Mouse (Mus musculus) embryonic facial prominence, embryonic 15.5 days (tissue): ENCODE measurements at regions not wholly inside any gene's neighbourhood (a gene's known extent, or its start where the extent isn't known, plus 50 kb on each side); places are given as distances from the start of the nearest gene placed in this dataset.

Experiments used
- ATAC-seq: fragments of 200-750 bp; cut with Nextera tagmentation; 2 replicates; pipeline ENCODE4 v1.8.0; 2017; ENCODE audit warnings: low read depth, moderate TSS enrichment; ENCODE audit not compliant: insufficient number of reproducible peaks, low FRiP score, low TSS enrichment
- H3K27ac ChIP-seq: fragments of 300-500 bp; sonication (generic); replicated peaks from 2 replicates; pipeline ENCODE4 v1.5.1; 2015; ENCODE audit warnings: mild to moderate bottlenecking, inconsistent platforms
- H3K27me3 ChIP-seq: fragments of 300-500 bp; sonication (generic); 2 replicates; pipeline ENCODE4 v1.6.1; 2015; ENCODE audit warnings: inconsistent platforms
- H3K36me3 ChIP-seq: fragments of 300-500 bp; sonication (generic); 2 replicates; pipeline ENCODE4 v1.6.1; 2015; ENCODE audit warnings: mild to moderate bottlenecking, inconsistent platforms
- H3K4me1 ChIP-seq: fragments of 300-500 bp; sonication (generic); 2 replicates; pipeline ENCODE4 v1.6.1; 2015; ENCODE audit warnings: inconsistent platforms
- H3K4me2 ChIP-seq: fragments of 300-500 bp; sonication (generic); replicated peaks from 2 replicates; pipeline ENCODE4 v1.6.1; 2015; ENCODE audit warnings: mild to moderate bottlenecking, inconsistent platforms
- H3K4me3 ChIP-seq: fragments of 300-500 bp; sonication (generic); replicated peaks from 2 replicates; pipeline ENCODE4 v1.5.1; 2015; ENCODE audit warnings: mild to moderate bottlenecking, inconsistent platforms
- H3K9ac ChIP-seq: fragments of 300-500 bp; sonication (generic); 2 replicates; pipeline ENCODE4 v1.6.1; 2015; ENCODE audit warnings: inconsistent platforms
- H3K9me3 ChIP-seq: fragments of 300-500 bp; sonication (generic); replicated peaks from 2 replicates; pipeline ENCODE4 v1.6.1; 2016; ENCODE audit warnings: inconsistent platforms
- WGBS: fragments of 180-500 bp; shearing (Covaris S2); methylation state at CpG from one replicate; pipeline ENCODE4 v1.1.7; 2015; 5-methylcytosine and 5-hydroxymethylcytosine counted together

- H3K27ac ChIP-seq, result no peak overlapping the region
- no peak overlapping the region for H3K4me2 ChIP-seq
- no peaks in the 10 kb centered on the region for H3K27me3 ChIP-seq
- H3K4me3 ChIP-seq, result no peak overlapping the region
- no peaks in the 10 kb centered on the region for H3K4me1 ChIP-seq
- H3K36me3 ChIP-seq, result no peaks in the 10 kb centered on the region
- H3K9me3 ChIP-seq, result no peaks in the 10 kb centered on the region
- no peak overlapping the region for H3K9ac ChIP-seq
- whole genome bisulfite sequencing, result 56% methylated on average over 3 of the region's 3 CpGs
- ATAC-seq, result no peak
Measured at GRCm38 (mm10) chr1:80131354-80131753, 86.9 kb downstream of the Fam124b start.

GRCm38 (mm10) chr1:80123966-80124365 lies 94.3 kb downstream of the Fam124b start:
- Histone ChIP-seq H3K4me2 (no peak overlapping the region), H3K27me3 (no peaks in the 10 kb centered on the region), H3K27ac (no peak overlapping the region), H3K4me3 (no peak overlapping the region), H3K9ac (no peak overlapping the region), H3K4me1 (no peaks in the 10 kb centered on the region), H3K36me3 (no peaks in the 10 kb centered on the region), H3K9me3 (no peaks in the 10 kb centered on the region)
- ATAC-seq, result no peak
- 70% methylated on average over 2 of the region's 2 CpGs for WGBS

- Histone ChIP-seq H3K27me3 (no peaks in the 10 kb centered on the region), H3K4me2 (no peak overlapping the region), H3K36me3 (no peaks in the 10 kb centered on the region), H3K4me3 (no peak overlapping the region), H3K9me3 (no peaks in the 10 kb centered on the region), H3K27ac (no peak overlapping the region), H3K4me1 (no peaks in the 10 kb centered on the region), H3K9ac (no peak overlapping the region)
- WGBS, result 72% methylated on average over 2 of the region's 2 CpGs
- ATAC-seq, result no peak
Measured at GRCm38 (mm10) chr1:80115913-80116312, 102.4 kb downstream of the Fam124b start.

- H3K9me3 ChIP-seq, result no peaks in the 10 kb centered on the region
- no peak for ATAC-seq
- WGBS, result 77% methylated on average over 2 of the region's 2 CpGs
- H3K4me1 ChIP-seq, result no peaks in the 10 kb centered on the region
- H3K4me3 ChIP-seq, result no peak overlapping the region
- H3K27me3 ChIP-seq, result no peaks in the 10 kb centered on the region
- H3K27ac ChIP-seq, result no peak overlapping the region
- H3K4me2 ChIP-seq, result no peak overlapping the region
- H3K36me3 ChIP-seq, result no peaks in the 10 kb centered on the region
- H3K9ac ChIP-seq, result no peak overlapping the region
Measured at GRCm38 (mm10) chr1:80107747-80108476, 110.4 kb downstream of the Fam124b start.

GRCm38 (mm10) chr1:80106269-80106668 lies 112.0 kb downstream of the Fam124b start:
- no peaks in the 10 kb centered on the region for H3K36me3 ChIP-seq
- no peak overlapping the region for H3K9ac ChIP-seq
- WGBS, result 51% methylated on average over 2 of the region's 2 CpGs
- ATAC-seq, result no peak
- no peaks in the 10 kb centered on the region for H3K4me1 ChIP-seq
- no peak overlapping the region for H3K27ac ChIP-seq
- H3K9me3 ChIP-seq, result no peaks in the 10 kb centered on the region
- no peak overlapping the region for H3K4me3 ChIP-seq
- no peaks in the 10 kb centered on the region for H3K27me3 ChIP-seq
- H3K4me2 ChIP-seq, result no peak overlapping the region

GRCm38 (mm10) chr1:80098266-80098665 lies 120.0 kb downstream of the Fam124b start:
- Histone ChIP-seq H3K4me3 (no peak overlapping the region), H3K27me3 (no peaks in the 10 kb centered on the region), H3K27ac (no peak overlapping the region), H3K36me3 (no peaks in the 10 kb centered on the region), H3K4me2 (no peak overlapping the region), H3K9ac (no peak overlapping the region), H3K4me1 (no peaks in the 10 kb centered on the region), H3K9me3 (no peaks in the 10 kb centered on the region)
- 91% methylated on average over 1 of the region's 1 CpGs for WGBS
- no peak for ATAC-seq

- Histone ChIP-seq H3K36me3 (no peaks in the 10 kb centered on the region), H3K27ac (no peak overlapping the region), H3K27me3 (no peaks in the 10 kb centered on the region), H3K9me3 (no peaks in the 10 kb centered on the region), H3K4me2 (no peak overlapping the region), H3K4me3 (no peak overlapping the region), H3K9ac (no peak overlapping the region), H3K4me1 (no peaks in the 10 kb centered on the region)
- ATAC-seq, result no peak
- WGBS, result 78% methylated on average over 2 of the region's 2 CpGs
Measured at GRCm38 (mm10) chr1:80091800-80092199, 126.5 kb downstream of the Fam124b start.

- Histone ChIP-seq H3K36me3 (no peaks in the 10 kb centered on the region), H3K27ac (no peak overlapping the region), H3K9ac (no peak overlapping the region), H3K4me2 (no peak overlapping the region), H3K4me3 (no peak overlapping the region), H3K9me3 (no peaks in the 10 kb centered on the region), H3K27me3 (no peaks in the 10 kb centered on the region), H3K4me1 (no peaks in the 10 kb centered on the region)
- no peak for ATAC-seq
- whole genome bisulfite sequencing, result 61% methylated on average over 8 of the region's 8 CpGs
Measured at GRCm38 (mm10) chr1:80091350-80091749, 126.9 kb downstream of the Fam124b start.

GRCm38 (mm10) chr1:80088651-80089050 lies 129.6 kb downstream of the Fam124b start:
- Histone ChIP-seq H3K27me3 (no peaks in the 10 kb centered on the region), H3K27ac (no peak overlapping the region), H3K9ac (no peak overlapping the region), H3K4me2 (no peak overlapping the region), H3K4me1 (no peaks in the 10 kb centered on the region), H3K9me3 (no peaks in the 10 kb centered on the region), H3K4me3 (no peak overlapping the region), H3K36me3 (no peaks in the 10 kb centered on the region)
- 56% methylated on average over 5 of the region's 5 CpGs for WGBS
- ATAC-seq, result no peak

GRCm38 (mm10) chr1:80076357-80076756 lies 141.9 kb downstream of the Fam124b start:
- Histone ChIP-seq H3K9ac (no peak overlapping the region), H3K9me3 (no peaks in the 10 kb centered on the region), H3K36me3 (no peaks in the 10 kb centered on the region), H3K27ac (peak overlapping the region; percentile 63; the same call in 1 of the 2 replicates), H3K4me2 (no peak overlapping the region), H3K4me1 (0 out of 2 replicates have a peak, but pooled peaks cover 5% of the 10 kb centered on the region), H3K27me3 (no peaks in the 10 kb centered on the region), H3K4me3 (no peak overlapping the region)
- 87% methylated on average over 4 of the region's 4 CpGs for WGBS
- no peak for ATAC-seq

- Histone ChIP-seq H3K36me3 (no peaks in the 10 kb centered on the region), H3K4me3 (no peak overlapping the region), H3K27me3 (no peaks in the 10 kb centered on the region), H3K27ac (no peak overlapping the region), H3K9ac (no peak overlapping the region), H3K9me3 (no peaks in the 10 kb centered on the region), H3K4me2 (no peak overlapping the region), H3K4me1 (0 out of 2 replicates have a peak, but pooled peaks cover 5% of the 10 kb centered on the region)
- WGBS, result 86% methylated on average over 4 of the region's 4 CpGs
- no peak for ATAC-seq
Measured at GRCm38 (mm10) chr1:80074376-80074775, 143.9 kb downstream of the Fam124b start.

GRCm38 (mm10) chr1:80073950-80074349 lies 144.3 kb downstream of the Fam124b start:
- WGBS, result 36% methylated on average over 3 of the region's 3 CpGs
- Histone ChIP-seq H3K36me3 (no peaks in the 10 kb centered on the region), H3K27me3 (no peaks in the 10 kb centered on the region)

More at GRCm38 (mm10) chr1:80073950-80074349, 144.3 kb downstream of the Fam124b start:
- no peak for ATAC-seq
- Histone ChIP-seq H3K4me1 (0 out of 2 replicates have a peak, but pooled peaks cover 5% of the 10 kb centered on the region), H3K9ac (no peak overlapping the region), H3K27ac (no peak overlapping the region), H3K4me3 (no peak overlapping the region), H3K4me2 (no peak overlapping the region), H3K9me3 (no peaks in the 10 kb centered on the region)
